Mouse (Mus musculus): ENCODE results near the gene Paqr3.

Gene Paqr3

GRCm38 (mm10) chr5:97085071-97085470 lies 26.3 kb downstream of the Paqr3 start:
- DNase-seq (ENCODE audit: low read depth, low spot score) = no peak

- DNase-seq (ENCODE audit: low read depth, low spot score) = no peak
Observed at GRCm38 (mm10) chr5:97084541-97084940, 26.9 kb downstream of the Paqr3 start.

GRCm38 (mm10) chr5:97083701-97084100 lies 27.7 kb downstream of the Paqr3 start:
- DNase-seq (ENCODE audit: low read depth, low spot score) = no peak

- peak; percentile 15 for DNase-seq (ENCODE audit: low read depth, low spot score)
Observed at GRCm38 (mm10) chr5:97081481-97081880, 29.9 kb downstream of the Paqr3 start.

- DNase-seq (ENCODE audit: low read depth, low spot score) = no peak
Observed at GRCm38 (mm10) chr5:97078641-97079040, 32.8 kb downstream of the Paqr3 start.

GRCm38 (mm10) chr5:97077676-97078075 lies 33.7 kb downstream of the Paqr3 start:
- DNase-seq (ENCODE audit: low read depth, low spot score) = no peak

GRCm38 (mm10) chr5:97076167-97076566 lies 35.2 kb downstream of the Paqr3 start:
- DNase-seq (ENCODE audit: low read depth, low spot score) = no peak

GRCm38 (mm10) chr5:97075476-97076151 lies 35.8 kb downstream of the Paqr3 start:
- DNase-seq (ENCODE audit: low read depth, low spot score) = no peak

- no peak for DNase-seq (ENCODE audit: low read depth, low spot score)
Observed at GRCm38 (mm10) chr5:97065746-97066145, 45.6 kb downstream of the Paqr3 start.

- DNase-seq (ENCODE audit: low read depth, low spot score) = no peak
Observed at GRCm38 (mm10) chr5:97062041-97062440, 49.4 kb downstream of the Paqr3 start.

GRCm38 (mm10) chr5:97060864-97061263 lies 50.5 kb downstream of the Paqr3 start:
- DNase-seq (ENCODE audit: low read depth, low spot score) = no peak

GRCm38 (mm10) chr5:97056791-97057450 lies 54.5 kb downstream of the Paqr3 start:
- no peak for DNase-seq (ENCODE audit: low read depth, low spot score)

- DNase-seq (ENCODE audit: low read depth, low spot score) = no peak
Observed at GRCm38 (mm10) chr5:97056359-97056758, 55.0 kb downstream of the Paqr3 start.

- DNase-seq (ENCODE audit: low read depth, low spot score) = peak; percentile 85
Observed at GRCm38 (mm10) chr5:97055511-97056068, 55.8 kb downstream of the Paqr3 start.

- DNase-seq (ENCODE audit: low read depth, low spot score) = no peak
Observed at GRCm38 (mm10) chr5:97054801-97055200, 56.6 kb downstream of the Paqr3 start.

- no peak for DNase-seq (ENCODE audit: low read depth, low spot score)
Observed at GRCm38 (mm10) chr5:97054166-97054565, 57.2 kb downstream of the Paqr3 start.

- no peak for DNase-seq (ENCODE audit: low read depth, low spot score)
Observed at GRCm38 (mm10) chr5:97048905-97049304, 62.5 kb downstream of the Paqr3 start.

- DNase-seq (ENCODE audit: low read depth, low spot score) = no peak
Observed at GRCm38 (mm10) chr5:97046680-97047079, 64.7 kb downstream of the Paqr3 start.

GRCm38 (mm10) chr5:97045260-97045659 lies 66.1 kb downstream of the Paqr3 start:
- no peak for DNase-seq (ENCODE audit: low read depth, low spot score)

All from 3T3-L1 (cell line).